Mouse (Mus musculus) liver, embryonic 14.5 days (tissue): ENCODE results near the gene St14.

Source experiments
- CTCF ChIP-seq: IDR thresholded peaks from 2 replicates; pipeline ENCODE4 v1.5.1; 2016; ENCODE audit warnings: antibody characterized with exemption, low read depth, control low read depth
- EP300 ChIP-seq: IDR thresholded peaks from 2 replicates; pipeline ENCODE4 v1.6.1; 2016; ENCODE audit warnings: antibody characterized with exemption, low read depth

GRCm38 (mm10) chr9:31162911-31163310 is 31.3 kb upstream of the St14 start:
- TF ChIP-seq CTCF: no peak
- no peak for TF ChIP-seq EP300
